Mouse (Mus musculus): ENCODE data around the gene Ssbp3. TPM values are rescaled to one million over a fixed set of nuclear protein-coding genes. Genes with fewer than 3 reads are reported as not detected.
A peak's percentile ranks its signal among the peaks of the same experiment; 100 is the strongest.

Ssbp3 gene
- total RNA-seq, 1 experiment from 2014 or later: 47.4 TPM

- ATAC-seq (replicated peaks in 1 of 2; ENCODE audit: insufficient read depth in 1 of 2, low FRiP score in 2 of 2, low TSS enrichment in 1 of 2, low read depth in 1 of 2, poor library complexity in 2 of 2, severe bottlenecking in 2 of 2): no peak
Measured at GRCm38 (mm10) chr4:106988886-106989225, 78.4 kb downstream of the Ssbp3 start.

- ATAC-seq (replicated peaks in 1 of 2; ENCODE audit: insufficient read depth in 1 of 2, low FRiP score in 2 of 2, low TSS enrichment in 1 of 2, low read depth in 1 of 2, poor library complexity in 2 of 2, severe bottlenecking in 2 of 2): 0 out of 4 replicates have a peak, but pooled peaks of 1 of the 2 experiments have one; percentile 46
Measured at GRCm38 (mm10) chr4:106989226-106989983, 78.9 kb downstream of the Ssbp3 start.

- ATAC-seq (replicated peaks in 1 of 2; ENCODE audit: insufficient read depth in 1 of 2, low FRiP score in 2 of 2, low TSS enrichment in 1 of 2, low read depth in 1 of 2, poor library complexity in 2 of 2, severe bottlenecking in 2 of 2): no peak
Measured at GRCm38 (mm10) chr4:106993053-106993452, 82.6 kb downstream of the Ssbp3 start.

GRCm38 (mm10) chr4:106994252-106994651, 83.8 kb downstream of the Ssbp3 start:
- ATAC-seq (replicated peaks in 1 of 2; ENCODE audit: insufficient read depth in 1 of 2, low FRiP score in 2 of 2, low TSS enrichment in 1 of 2, low read depth in 1 of 2, poor library complexity in 2 of 2, severe bottlenecking in 2 of 2): no peak

- no peak for ATAC-seq (replicated peaks in 1 of 2; ENCODE audit: insufficient read depth in 1 of 2, low FRiP score in 2 of 2, low TSS enrichment in 1 of 2, low read depth in 1 of 2, poor library complexity in 2 of 2, severe bottlenecking in 2 of 2)
Measured at GRCm38 (mm10) chr4:106995069-106995468, 84.6 kb downstream of the Ssbp3 start.

- no peak for ATAC-seq (replicated peaks in 1 of 2; ENCODE audit: insufficient read depth in 1 of 2, low FRiP score in 2 of 2, low TSS enrichment in 1 of 2, low read depth in 1 of 2, poor library complexity in 2 of 2, severe bottlenecking in 2 of 2)
Measured at GRCm38 (mm10) chr4:106995513-106995912, 85.0 kb downstream of the Ssbp3 start.

- 0 out of 4 replicates have a peak, but pooled peaks of 1 of the 2 experiments have one; percentile 20 for ATAC-seq (replicated peaks in 1 of 2; ENCODE audit: insufficient read depth in 1 of 2, low FRiP score in 2 of 2, low TSS enrichment in 1 of 2, low read depth in 1 of 2, poor library complexity in 2 of 2, severe bottlenecking in 2 of 2)
Measured at GRCm38 (mm10) chr4:106996305-106997076, 86.0 kb downstream of the Ssbp3 start.

- ATAC-seq (replicated peaks in 1 of 2; ENCODE audit: insufficient read depth in 1 of 2, low FRiP score in 2 of 2, low TSS enrichment in 1 of 2, low read depth in 1 of 2, poor library complexity in 2 of 2, severe bottlenecking in 2 of 2): no peak
Measured at GRCm38 (mm10) chr4:107001259-107001810, 90.8 kb downstream of the Ssbp3 start.

GRCm38 (mm10) chr4:107001916-107002488, 91.5 kb downstream of the Ssbp3 start:
- ATAC-seq (replicated peaks in 1 of 2; ENCODE audit: insufficient read depth in 1 of 2, low FRiP score in 2 of 2, low TSS enrichment in 1 of 2, low read depth in 1 of 2, poor library complexity in 2 of 2, severe bottlenecking in 2 of 2): no peak

- ATAC-seq (replicated peaks in 1 of 2; ENCODE audit: insufficient read depth in 1 of 2, low FRiP score in 2 of 2, low TSS enrichment in 1 of 2, low read depth in 1 of 2, poor library complexity in 2 of 2, severe bottlenecking in 2 of 2): no peak
Measured at GRCm38 (mm10) chr4:107002517-107003165, 92.1 kb downstream of the Ssbp3 start.

GRCm38 (mm10) chr4:107003199-107003598, 92.7 kb downstream of the Ssbp3 start:
- ATAC-seq (replicated peaks in 1 of 2; ENCODE audit: insufficient read depth in 1 of 2, low FRiP score in 2 of 2, low TSS enrichment in 1 of 2, low read depth in 1 of 2, poor library complexity in 2 of 2, severe bottlenecking in 2 of 2): no peak

GRCm38 (mm10) chr4:107003786-107004185, 93.3 kb downstream of the Ssbp3 start:
- no peak for ATAC-seq (replicated peaks in 1 of 2; ENCODE audit: insufficient read depth in 1 of 2, low FRiP score in 2 of 2, low TSS enrichment in 1 of 2, low read depth in 1 of 2, poor library complexity in 2 of 2, severe bottlenecking in 2 of 2)

- no peak for ATAC-seq (replicated peaks in 1 of 2; ENCODE audit: insufficient read depth in 1 of 2, low FRiP score in 2 of 2, low TSS enrichment in 1 of 2, low read depth in 1 of 2, poor library complexity in 2 of 2, severe bottlenecking in 2 of 2)
Measured at GRCm38 (mm10) chr4:107004346-107004745, 93.8 kb downstream of the Ssbp3 start.

- ATAC-seq (replicated peaks in 1 of 2; ENCODE audit: insufficient read depth in 1 of 2, low FRiP score in 2 of 2, low TSS enrichment in 1 of 2, low read depth in 1 of 2, poor library complexity in 2 of 2, severe bottlenecking in 2 of 2): no peak
Measured at GRCm38 (mm10) chr4:107005166-107005565, 94.7 kb downstream of the Ssbp3 start.

GRCm38 (mm10) chr4:107006229-107006628, 95.7 kb downstream of the Ssbp3 start:
- ATAC-seq (replicated peaks in 1 of 2; ENCODE audit: insufficient read depth in 1 of 2, low FRiP score in 2 of 2, low TSS enrichment in 1 of 2, low read depth in 1 of 2, poor library complexity in 2 of 2, severe bottlenecking in 2 of 2): peak; percentile 54 to 68; a peak in 3 of 4 replicates

- no peak for ATAC-seq (replicated peaks in 1 of 2; ENCODE audit: insufficient read depth in 1 of 2, low FRiP score in 2 of 2, low TSS enrichment in 1 of 2, low read depth in 1 of 2, poor library complexity in 2 of 2, severe bottlenecking in 2 of 2)
Measured at GRCm38 (mm10) chr4:107006807-107007206, 96.3 kb downstream of the Ssbp3 start.

- no peak for ATAC-seq (replicated peaks in 1 of 2; ENCODE audit: insufficient read depth in 1 of 2, low FRiP score in 2 of 2, low TSS enrichment in 1 of 2, low read depth in 1 of 2, poor library complexity in 2 of 2, severe bottlenecking in 2 of 2)
Measured at GRCm38 (mm10) chr4:107007359-107007758, 96.9 kb downstream of the Ssbp3 start.

Measured in hematopoietic stem cell, adult 5-6 weeks (primary cell).